Mouse (Mus musculus) brain, embryonic 14.5 days (tissue): ENCODE measurements around the gene Trim14.

Experiments
- CTCF ChIP-seq: fragments of 200-500 bp; IDR thresholded peaks from 2 replicates; pipeline ENCODE4 v1.5.1; 2012; ENCODE audit warnings: inconsistent platforms, mild to moderate bottlenecking, moderate library complexity, borderline replicate concordance; ENCODE audit not compliant: insufficient read depth, insufficient read length; ENCODE audit errors: extremely low read depth
- POLR2A ChIP-seq: fragments of 200-500 bp; IDR thresholded peaks from 2 replicates; pipeline ENCODE4 v1.6.1; 2012; ENCODE audit warnings: mild to moderate bottlenecking, inconsistent platforms, borderline replicate concordance; ENCODE audit not compliant: poor library complexity, insufficient read depth, insufficient read length, severe bottlenecking; ENCODE audit errors: extremely low read depth

DNA sequence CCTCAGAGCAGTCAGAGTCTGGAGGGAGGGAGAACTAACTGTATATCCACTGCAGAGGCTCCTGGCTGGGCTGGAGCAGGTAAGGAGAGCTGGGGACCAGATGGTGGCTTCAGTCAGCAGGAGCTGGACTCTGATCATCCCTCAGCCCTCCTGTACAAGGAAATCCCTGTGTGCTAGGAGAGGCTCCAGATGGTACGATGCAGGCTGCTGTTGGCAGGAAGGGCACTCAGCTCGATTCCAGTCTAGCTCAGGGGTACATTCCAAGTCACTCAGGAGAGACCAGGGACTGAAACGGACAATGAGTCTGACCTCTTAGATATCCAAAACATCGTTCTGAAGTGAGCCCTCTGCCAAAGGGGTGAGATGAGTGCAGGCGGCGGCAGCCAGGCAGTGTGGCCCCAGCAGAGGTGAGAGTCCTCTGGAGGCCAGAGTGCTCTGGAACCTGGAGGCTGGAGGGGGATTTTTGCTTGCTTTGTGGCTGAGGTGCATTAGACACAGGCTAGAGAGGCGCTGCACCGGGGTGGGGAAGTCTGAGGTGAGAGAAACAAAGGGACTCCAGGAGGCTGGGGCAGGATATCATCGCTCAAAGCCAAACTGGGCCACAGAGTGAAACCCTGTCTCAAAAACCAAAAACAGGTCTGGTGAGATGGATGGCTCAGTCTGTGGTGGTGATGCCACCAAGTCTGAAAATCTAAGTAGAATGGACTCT is 90.5 kb downstream of the Trim14 start:
- no peak for TF ChIP-seq POLR2A
- no peak for TF ChIP-seq CTCF
